8 mouse cellular contexts compared by ENCODE assay signal in genomic region chr8:123978166-123978838, GRCm38 (mm10). TPM values are rescaled to one million over a fixed set of nuclear protein-coding genes. Genes with fewer than 3 reads are reported as not detected.
A peak's percentile ranks its signal among the peaks of the same experiment; 100 is the strongest.
DNase-seq lines count a peak whose midpoint lies in the region; ATAC-seq and TF ChIP-seq lines count a peak whose summit lies in the region.

No protein-coding gene starts in this region.

- no peak for ATAC-seq in forebrain, postnatal 0 days
- no peak for ATAC-seq in forebrain, embryonic 11.5 days (replicated peaks; ENCODE audit: low FRiP score)

- peaks cover 7% of the 10 kb centered on the region; the same call in 1 of the 2 replicates for H3K4me1 ChIP-seq in forebrain, postnatal 0 days (ENCODE audit: insufficient read depth)
- peaks cover 4% of the 10 kb centered on the region; the same call in 1 of the 2 replicates for H3K4me1 ChIP-seq in forebrain, embryonic 11.5 days (replicated peaks; ENCODE audit: control insufficient read depth, insufficient read depth, low read length)

- no peak overlapping the region for H3K4me3 ChIP-seq in forebrain, postnatal 0 days (ENCODE audit: low read depth, low read length)
- H3K4me3 ChIP-seq in forebrain, embryonic 11.5 days (ENCODE audit: low read depth, low read length) = no peak overlapping the region

- intact Hi-C loops in heart, postnatal 14 days (cut with DNase I) = no loop called here

- no peak for TF ChIP-seq CTCF in forebrain, postnatal 0 days (IDR thresholded peaks at IDR 0.05; ENCODE audit: low read depth)

- WGBS in forebrain, postnatal 0 days = 61% methylated on average over 14 of the region's 14 CpGs
- 75% methylated on average over 14 of the region's 14 CpGs for WGBS in forebrain, embryonic 11.5 days

- no peaks in the 10 kb centered on the region for H3K9me3 ChIP-seq in forebrain, postnatal 0 days (ENCODE audit: low read length)
- no peaks in the 10 kb centered on the region for H3K9me3 ChIP-seq in forebrain, embryonic 11.5 days (ENCODE audit: control insufficient read depth, low read length)

- no peaks in the 10 kb centered on the region for H3K36me3 ChIP-seq in forebrain, postnatal 0 days (ENCODE audit: insufficient read depth)
- no peaks in the 10 kb centered on the region for H3K36me3 ChIP-seq in forebrain, embryonic 11.5 days (ENCODE audit: control insufficient read depth, insufficient read depth, low read length)

- no peak overlapping the region for H3K9ac ChIP-seq in forebrain, postnatal 0 days
- H3K9ac ChIP-seq in forebrain, embryonic 11.5 days (ENCODE audit: low read length) = no peak overlapping the region

- peak; percentile 18 for DNase-seq in forebrain, postnatal 0 days
- DNase-seq in forebrain, embryonic 11.5 days (ENCODE audit: low spot score) = no peak
- peak; percentile 20 for DNase-seq in thymus, postnatal 0 days (ENCODE audit: low spot score)
- DNase-seq in thymus, postnatal 36 days = no peak
- peak; percentile 56 to 72 for DNase-seq in heart, postnatal 14 days
- peak; percentile 13 for DNase-seq in naive thymus-derived CD4-positive, alpha-beta T cell, adult 2 months (ENCODE audit: low read depth)
- DNase-seq in B cell, adult 2 months = no peak
- no peak for DNase-seq in T-cell, adult 2 months (ENCODE audit: low spot score)

- no peak overlapping the region for H3K4me2 ChIP-seq in forebrain, postnatal 0 days (ENCODE audit: low read depth)
- no peak overlapping the region for H3K4me2 ChIP-seq in forebrain, embryonic 11.5 days (ENCODE audit: low read depth, low read length, severe bottlenecking)

- H3K27ac ChIP-seq in forebrain, postnatal 0 days (ENCODE audit: low read depth, low read length) = no peak overlapping the region
- H3K27ac ChIP-seq in forebrain, embryonic 11.5 days (ENCODE audit: low read depth, low read length) = no peak overlapping the region; the same call in 1 of the 2 replicates

- H3K27me3 ChIP-seq in forebrain, postnatal 0 days (ENCODE audit: insufficient read depth, low read length) = no peaks in the 10 kb centered on the region
- H3K27me3 ChIP-seq in forebrain, embryonic 11.5 days (ENCODE audit: control insufficient read depth, insufficient read depth, low read length) = no peaks in the 10 kb centered on the region

RNA-seq across cellular contexts. Expression of gene Abcb10, which starts 4.6 kb away (rescaled TPM):
- 33.7 and 35.4 TPM in 2 replicates for total RNA-seq in forebrain, postnatal 0 days (2014; rRNA removed)
- 8.3 and 10.4 TPM in 2 replicates for polyA plus RNA-seq in forebrain, postnatal 0 days (2015; fragmentation: Nextera tagmentation; extraction: Ambion mirVana)
- polyA plus RNA-seq in forebrain, embryonic 11.5 days (2014; fragmentation: Nextera tagmentation; extraction: Ambion mirVana) = 24.2 and 24.3 TPM in 2 replicates
- 4.1 and 4.4 TPM in 2 replicates for polyA plus RNA-seq in thymus, postnatal 0 days (2015; fragmentation: Nextera tagmentation; extraction: Ambion mirVana)
- total RNA-seq in heart, postnatal 14 days (2021) = 10 to 100 TPM; 44.8 to 46.5 TPM

RNA-seq across cellular contexts. Expression of gene Nup133, which starts 29.2 kb away (rescaled TPM):
- total RNA-seq in forebrain, postnatal 0 days (2014; rRNA removed) = 21.9 and 31.8 TPM in 2 replicates
- polyA plus RNA-seq in forebrain, postnatal 0 days (2015; fragmentation: Nextera tagmentation; extraction: Ambion mirVana) = 16.4 and 17.3 TPM in 2 replicates
- 60.6 and 66.8 TPM in 2 replicates for polyA plus RNA-seq in forebrain, embryonic 11.5 days (2014; fragmentation: Nextera tagmentation; extraction: Ambion mirVana)
- 25.4 and 26.2 TPM in 2 replicates for polyA plus RNA-seq in thymus, postnatal 0 days (2015; fragmentation: Nextera tagmentation; extraction: Ambion mirVana)
- 10 to 100 TPM; 10.3 to 12.4 TPM for total RNA-seq in heart, postnatal 14 days (2021)

RNA-seq across cellular contexts. Expression of gene Taf5l, which starts 42.9 kb away (rescaled TPM):
- 33.3 and 39.8 TPM in 2 replicates for total RNA-seq in forebrain, postnatal 0 days (2014; rRNA removed)
- 24.4 and 26.7 TPM in 2 replicates for polyA plus RNA-seq in forebrain, postnatal 0 days (2015; fragmentation: Nextera tagmentation; extraction: Ambion mirVana)
- 45.9 and 47.6 TPM in 2 replicates for polyA plus RNA-seq in forebrain, embryonic 11.5 days (2014; fragmentation: Nextera tagmentation; extraction: Ambion mirVana)
- 60.5 and 60.6 TPM in 2 replicates for polyA plus RNA-seq in thymus, postnatal 0 days (2015; fragmentation: Nextera tagmentation; extraction: Ambion mirVana)
- 10 to 100 TPM; 18.4 to 19.1 TPM for total RNA-seq in heart, postnatal 14 days (2021)

RNA-seq across cellular contexts. Expression of gene Urb2, which starts 43.0 kb away (rescaled TPM):
- 12.7 and 14.8 TPM in 2 replicates for total RNA-seq in forebrain, postnatal 0 days (2014; rRNA removed)
- polyA plus RNA-seq in forebrain, postnatal 0 days (2015; fragmentation: Nextera tagmentation; extraction: Ambion mirVana) = 1.2 and 1.8 TPM in 2 replicates
- 9.6 and 10.7 TPM in 2 replicates for polyA plus RNA-seq in forebrain, embryonic 11.5 days (2014; fragmentation: Nextera tagmentation; extraction: Ambion mirVana)
- polyA plus RNA-seq in thymus, postnatal 0 days (2015; fragmentation: Nextera tagmentation; extraction: Ambion mirVana) = 4.0 and 4.2 TPM in 2 replicates
- total RNA-seq in heart, postnatal 14 days (2021) = 1 to 10 TPM; 6.7 to 6.9 TPM

Comparison
In these comparisons a context has a peak if more than half of its experiments do, and no peak if none do; other contexts are left out.
1. DNase-seq: peak in forebrain, postnatal 0 days (single experiment), thymus, postnatal 0 days (single experiment), heart, postnatal 14 days (2 of 2) and naive thymus-derived CD4-positive, alpha-beta T cell, adult 2 months (single experiment); none in forebrain, embryonic 11.5 days (single experiment), thymus, postnatal 36 days (0 of 2), B cell, adult 2 months (0 of 2) and T-cell, adult 2 months (single experiment).